Mouse (Mus musculus) liver, adult 2 months (tissue): ENCODE measurements at regions not wholly inside any gene's neighbourhood (a gene's known extent, or its start where the extent isn't known, plus 50 kb on each side); places are given as distances from the start of the nearest gene placed in this dataset.

Experiments used
- DNase-seq: peaks from one replicate; pipeline ENCODE4 v3.0.0-alpha.2; 2011; ENCODE audit warnings: low read depth, low spot score; ENCODE audit errors: extremely low read depth
- H3K27ac ChIP-seq: fragments of 200-500 bp; replicated peaks from 2 replicates; pipeline ENCODE4 v1.5.1; 2012; ENCODE audit warnings: low read depth, mild to moderate bottlenecking, control low read depth, inconsistent platforms, low read length; ENCODE audit not compliant: insufficient read depth
- H3K27me3 ChIP-seq: fragments of 200-500 bp; 2 replicates; pipeline ENCODE4 v1.6.1; 2012; ENCODE audit warnings: mild to moderate bottlenecking, moderate library complexity, low read length, inconsistent platforms; ENCODE audit not compliant: control insufficient read depth, insufficient read depth
- H3K36me3 ChIP-seq: fragments of 200-500 bp; 2 replicates; pipeline ENCODE4 v1.6.1; 2012; ENCODE audit warnings: low read length, inconsistent platforms; ENCODE audit not compliant: control insufficient read depth, insufficient read depth
- H3K4me1 ChIP-seq: fragments of 200-500 bp; 2 replicates; pipeline ENCODE4 v1.6.1; 2011; ENCODE audit warnings: low read length; ENCODE audit not compliant: control insufficient read depth, insufficient read depth
- H3K4me3 ChIP-seq: fragments of 200-500 bp; 2 replicates; pipeline ENCODE4 v1.5.1; 2011; ENCODE audit warnings: low read depth, mild to moderate bottlenecking, control low read depth, low read length, moderate library complexity; ENCODE audit not compliant: insufficient read depth
- H3K79me2 ChIP-seq: fragments of 200-500 bp; 2 replicates; pipeline ENCODE4 v1.6.1; 2012; ENCODE audit warnings: inconsistent platforms, mild to moderate bottlenecking, low read length, moderate library complexity; ENCODE audit not compliant: control insufficient read depth, insufficient read depth
- H3K9ac ChIP-seq: fragments of 200-500 bp; 2 replicates; pipeline ENCODE4 v1.6.1; 2012; ENCODE audit warnings: low read depth, mild to moderate bottlenecking, control low read depth, inconsistent platforms, low read length
- CTCF ChIP-seq: fragments of 200-500 bp; IDR thresholded peaks from 2 replicates; pipeline ENCODE4 v1.5.1; 2011; ENCODE audit warnings: low read depth, low read length, control low read depth
- POLR2A ChIP-seq: fragments of 200-500 bp; IDR thresholded peaks from 2 replicates; pipeline ENCODE4 v1.6.1; 2011; ENCODE audit warnings: low read length, control low read depth; ENCODE audit not compliant: insufficient read depth; ENCODE audit errors: extremely low read depth
- WGBS: fragments of 180-500 bp; shearing (Covaris S2); methylation state at CpG from one replicate; pipeline ENCODE4 v1.1.7; 2018; 5-methylcytosine and 5-hydroxymethylcytosine counted together

- no peak for TF ChIP-seq POLR2A
- TF ChIP-seq CTCF, result no peak
- 61% methylated on average over 1 of the region's 1 CpGs for WGBS
Observed at GRCm38 (mm10) chr17:75804358-75804757, 252.6 kb upstream of the Fam98a start.

GRCm38 (mm10) chr17:75796380-75796779, 244.6 kb upstream of the Fam98a start:
- Histone ChIP-seq H3K9ac (no peak overlapping the region), H3K27ac (no peak overlapping the region), H3K27me3 (no peaks in the 10 kb centered on the region; the same call in 1 of the 2 replicates), H3K36me3 (no peaks in the 10 kb centered on the region), H3K4me1 (peaks cover 5% of the 10 kb centered on the region), H3K4me3 (no peak overlapping the region), H3K79me2 (no peaks in the 10 kb centered on the region)
- TF ChIP-seq POLR2A, result no peak
- no peak for TF ChIP-seq CTCF
- DNase-seq, result no peak
- 91% methylated on average over 3 of the region's 3 CpGs for WGBS

More at GRCm38 (mm10) chr17:75804358-75804757, 252.6 kb upstream of the Fam98a start:
- Histone ChIP-seq H3K4me1 (no peaks in the 10 kb centered on the region), H3K36me3 (no peaks in the 10 kb centered on the region), H3K4me3 (no peak overlapping the region), H3K27me3 (no peaks in the 10 kb centered on the region), H3K27ac (no peak overlapping the region), H3K79me2 (no peaks in the 10 kb centered on the region), H3K9ac (no peak overlapping the region)
- DNase-seq, result no peak

- Histone ChIP-seq H3K27ac (no peak overlapping the region), H3K9ac (no peak overlapping the region), H3K4me3 (no peak overlapping the region), H3K36me3 (no peaks in the 10 kb centered on the region), H3K4me1 (peaks cover 5% of the 10 kb centered on the region), H3K79me2 (no peaks in the 10 kb centered on the region), H3K27me3 (no peaks in the 10 kb centered on the region; the same call in 1 of the 2 replicates)
- DNase-seq, result no peak
- WGBS, result 70% methylated on average over 3 of the region's 3 CpGs
- TF ChIP-seq CTCF (no peak), POLR2A (no peak)
Observed at GRCm38 (mm10) chr17:75795772-75796171, 244.0 kb upstream of the Fam98a start.

DNA sequence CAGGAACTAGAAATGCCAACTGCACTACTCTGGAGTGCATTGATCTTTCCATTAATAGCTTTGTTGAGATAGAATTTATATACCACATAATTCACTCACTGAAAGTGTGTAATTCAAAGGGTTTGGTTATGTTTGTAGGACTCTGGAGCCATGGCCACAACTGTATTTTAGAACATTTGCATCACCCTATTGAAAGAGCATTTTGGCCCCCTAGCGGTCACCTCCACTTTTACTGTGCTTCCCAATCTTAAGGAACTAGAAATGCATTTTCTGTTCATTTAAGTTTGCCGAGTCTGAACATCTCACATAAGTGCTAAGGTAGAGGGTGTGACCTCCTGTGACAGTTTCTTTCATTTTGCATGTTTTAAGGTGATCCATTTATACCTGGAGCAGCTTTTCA, 228.0 kb upstream of the Fam98a start:
- Histone ChIP-seq H3K4me3 (no peak overlapping the region), H3K27ac (no peak overlapping the region), H3K4me1 (no peaks in the 10 kb centered on the region), H3K79me2 (no peaks in the 10 kb centered on the region), H3K9ac (no peak overlapping the region), H3K27me3 (peaks cover 5% of the 10 kb centered on the region; the same call in 1 of the 2 replicates), H3K36me3 (no peaks in the 10 kb centered on the region)
- no peak for DNase-seq
- 38% methylated on average over 2 of the region's 2 CpGs for WGBS
- TF ChIP-seq POLR2A (no peak), CTCF (peak; percentile 27; the same call in 1 of the 2 replicates)

DNA sequence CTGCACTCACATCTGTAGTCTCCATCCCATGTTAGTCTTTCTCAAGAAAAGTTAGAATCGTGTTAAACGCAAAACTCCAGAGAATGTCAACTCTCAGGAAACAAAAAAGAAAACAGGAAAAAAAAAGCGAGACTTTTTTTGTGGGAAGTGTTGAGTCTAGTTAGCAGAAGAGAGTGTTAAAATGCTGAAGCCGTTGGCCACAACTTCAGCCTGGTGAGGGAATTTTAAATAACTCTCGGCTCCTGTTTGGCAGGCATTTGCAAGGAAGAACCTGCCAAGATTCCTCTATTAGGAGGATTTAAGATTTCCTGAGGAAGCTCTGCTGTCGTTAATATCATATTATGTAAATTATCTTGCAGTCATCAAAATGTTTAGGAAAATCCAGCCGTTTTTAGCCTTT, 224.9 kb upstream of the Fam98a start:
- WGBS, result 70% methylated on average over 7 of the region's 7 CpGs
- no peak overlapping the region for H3K27ac ChIP-seq

DNA sequence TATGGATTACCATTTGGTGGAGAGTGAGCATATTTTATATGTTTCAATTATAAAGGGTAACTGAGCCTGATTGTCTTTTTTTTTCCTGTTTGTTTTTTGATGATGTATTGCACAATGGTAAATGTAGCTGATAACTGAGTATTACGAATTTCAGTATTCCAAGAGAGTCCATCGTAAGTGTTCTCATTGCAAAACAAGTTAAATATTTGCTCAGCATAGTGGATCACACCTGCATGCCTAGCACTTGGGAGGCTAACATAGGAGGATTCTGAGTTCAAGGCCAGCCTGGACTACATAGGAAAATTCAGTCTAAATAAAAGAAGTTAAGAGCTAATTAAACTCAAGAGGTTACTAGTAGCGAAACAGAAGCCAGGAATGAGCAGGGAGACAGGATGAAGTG, 223.8 kb upstream of the Fam98a start:
- TF ChIP-seq POLR2A (no peak), CTCF (no peak)
- no peaks in the 10 kb centered on the region for H3K79me2 ChIP-seq
- no peaks in the 10 kb centered on the region for H3K4me1 ChIP-seq
- no peak overlapping the region for H3K9ac ChIP-seq
- DNase-seq, result peak; percentile 83
- H3K27me3 ChIP-seq, result 0 out of 2 replicates have a peak, but pooled peaks cover 2% of the 10 kb centered on the region
- H3K27ac ChIP-seq, result no peak overlapping the region
- H3K36me3 ChIP-seq, result no peaks in the 10 kb centered on the region
- H3K4me3 ChIP-seq, result no peak overlapping the region
- 32% methylated on average over 3 of the region's 3 CpGs for WGBS

More for the DNA sequence above, 224.9 kb upstream of the Fam98a start:
- no peak overlapping the region for H3K4me3 ChIP-seq
- H3K79me2 ChIP-seq, result no peaks in the 10 kb centered on the region
- no peaks in the 10 kb centered on the region for H3K36me3 ChIP-seq
- DNase-seq, result no peak
- H3K4me1 ChIP-seq, result no peaks in the 10 kb centered on the region
- no peak for TF ChIP-seq CTCF
- no peak for TF ChIP-seq POLR2A
- H3K9ac ChIP-seq, result no peak overlapping the region
- 0 out of 2 replicates have a peak, but pooled peaks cover 2% of the 10 kb centered on the region for H3K27me3 ChIP-seq
